Mouse (Mus musculus): ENCODE measurements at regions not wholly inside any gene's neighbourhood (a gene's known extent, or its start where the extent isn't known, plus 50 kb on each side); places are given as distances from the start of the nearest gene placed in this dataset.

DNA sequence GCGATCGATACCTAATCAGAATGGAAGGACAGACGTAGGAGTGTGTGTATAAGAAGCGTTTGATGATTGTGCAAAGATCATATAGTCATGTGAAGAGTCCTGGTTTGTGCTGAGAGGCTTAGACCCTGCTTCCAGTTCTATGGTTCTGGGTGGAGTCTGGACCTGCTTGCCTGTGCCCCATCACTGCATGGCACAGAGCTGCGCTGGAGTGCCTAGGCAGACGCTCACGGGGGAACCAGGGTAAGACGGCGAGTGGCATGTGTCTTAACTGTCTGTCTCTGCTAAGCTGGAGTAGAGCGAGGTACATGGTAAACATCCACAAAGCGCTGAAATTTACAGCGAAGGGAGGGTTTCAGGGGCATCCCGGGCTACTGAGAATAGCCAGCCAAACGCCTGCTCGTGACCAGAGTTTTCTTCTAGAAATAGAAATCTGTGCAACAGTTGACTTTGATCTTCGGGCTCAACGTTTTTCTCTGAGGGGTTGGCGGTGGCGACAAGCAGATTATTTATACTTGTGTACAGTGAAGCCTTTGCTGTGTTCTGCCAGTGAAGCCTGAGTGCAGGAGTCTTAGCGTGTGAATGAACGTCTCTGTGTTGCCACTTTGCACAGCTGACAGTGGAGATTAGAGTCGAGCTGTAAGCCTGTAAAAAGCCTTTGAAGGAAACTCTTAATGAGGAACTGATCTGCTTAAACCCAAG lies 251.9 kb downstream of the Foxo1 start:
- no peak overlapping the region for H3K4me3 ChIP-seq (ENCODE audit: insufficient read depth, low read length)
- H3K4me1 ChIP-seq (ENCODE audit: control insufficient read depth, insufficient read depth, low read length): no peaks in the 10 kb centered on the region
- no peak overlapping the region for H3K27ac ChIP-seq (ENCODE audit: insufficient read depth, low read depth, low read length)
- no peak for TF ChIP-seq POLR2A (IDR thresholded peaks at IDR 0.05; ENCODE audit: borderline replicate concordance, low read depth, low read length)
- TF ChIP-seq CTCF (IDR thresholded peaks at IDR 0.05; ENCODE audit: low read depth, low read length): no peak

DNA sequence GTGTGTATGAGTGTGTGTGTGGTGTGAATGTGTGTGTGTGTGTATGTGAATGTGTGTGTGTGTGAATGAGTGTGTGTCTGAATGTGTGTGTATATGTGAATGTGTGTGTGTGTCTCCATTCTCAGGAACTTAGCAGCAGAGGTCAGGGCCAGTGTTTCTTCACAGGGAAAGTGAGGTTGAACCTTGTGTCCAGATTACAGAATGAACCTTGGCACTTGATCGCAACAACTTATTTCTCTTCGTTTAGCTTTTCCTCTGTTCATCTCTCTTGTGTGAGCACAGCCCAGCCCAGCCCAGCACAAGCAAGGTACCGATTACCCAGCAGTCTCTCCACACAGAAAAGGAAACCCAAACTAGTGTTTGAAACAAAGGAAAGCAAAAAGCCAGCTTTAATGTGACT lies 249.7 kb downstream of the Foxo1 start:
- Histone ChIP-seq H3K27ac (ENCODE audit: insufficient read depth, low read depth, low read length) (no peak overlapping the region), H3K4me1 (ENCODE audit: control insufficient read depth, insufficient read depth, low read length) (no peaks in the 10 kb centered on the region), H3K4me3 (ENCODE audit: insufficient read depth, low read length) (no peak overlapping the region)
- TF ChIP-seq CTCF (IDR thresholded peaks at IDR 0.05; ENCODE audit: low read depth, low read length) (no peak), POLR2A (IDR thresholded peaks at IDR 0.05; ENCODE audit: borderline replicate concordance, low read depth, low read length) (no peak)

GRCm38 (mm10) chr3:52516691-52517090 lies 248.6 kb downstream of the Foxo1 start:
- Histone ChIP-seq H3K27ac (ENCODE audit: insufficient read depth, low read depth, low read length) (no peak overlapping the region), H3K4me3 (ENCODE audit: insufficient read depth, low read length) (no peak overlapping the region), H3K4me1 (ENCODE audit: control insufficient read depth, insufficient read depth, low read length) (no peaks in the 10 kb centered on the region)
- no peak for TF ChIP-seq CTCF (IDR thresholded peaks at IDR 0.05; ENCODE audit: low read depth, low read length)

DNA sequence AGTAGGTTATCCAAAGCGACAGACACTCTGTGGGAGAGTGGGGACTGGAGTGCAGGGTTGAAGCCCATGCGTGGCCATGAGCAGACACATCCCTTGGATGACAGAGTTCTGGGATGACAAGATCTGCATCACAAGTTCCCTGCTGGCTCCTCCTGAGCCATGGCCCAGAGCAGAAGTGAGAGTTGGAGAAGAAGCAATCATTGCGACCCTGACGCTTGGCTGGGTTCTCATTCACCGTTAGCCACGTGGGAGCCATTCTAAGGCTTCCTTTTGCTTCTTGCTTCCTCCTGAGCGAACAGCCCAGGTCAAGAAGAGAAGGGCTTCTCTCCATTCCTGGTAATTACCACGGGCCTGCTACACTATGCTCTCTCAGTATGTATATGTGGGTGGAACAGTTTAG lies 244.6 kb downstream of the Foxo1 start:
- no peak for TF ChIP-seq POLR2A (IDR thresholded peaks at IDR 0.05; ENCODE audit: borderline replicate concordance, low read depth, low read length)
- no peak for TF ChIP-seq CTCF (IDR thresholded peaks at IDR 0.05; ENCODE audit: low read depth, low read length)
- H3K4me1 ChIP-seq (ENCODE audit: control insufficient read depth, insufficient read depth, low read length): no peaks in the 10 kb centered on the region
- H3K27ac ChIP-seq (ENCODE audit: insufficient read depth, low read depth, low read length): no peak overlapping the region
- no peak overlapping the region for H3K4me3 ChIP-seq (ENCODE audit: insufficient read depth, low read length)

GRCm38 (mm10) chr3:52511549-52511948 lies 243.4 kb downstream of the Foxo1 start:
- Histone ChIP-seq H3K4me1 (ENCODE audit: control insufficient read depth, insufficient read depth, low read length) (no peaks in the 10 kb centered on the region), H3K4me3 (ENCODE audit: insufficient read depth, low read length) (no peak overlapping the region), H3K27ac (ENCODE audit: insufficient read depth, low read depth, low read length) (no peak overlapping the region)
- TF ChIP-seq POLR2A (IDR thresholded peaks at IDR 0.05; ENCODE audit: borderline replicate concordance, low read depth, low read length): no peak
- TF ChIP-seq CTCF (IDR thresholded peaks at IDR 0.05; ENCODE audit: low read depth, low read length): no peak

DNA sequence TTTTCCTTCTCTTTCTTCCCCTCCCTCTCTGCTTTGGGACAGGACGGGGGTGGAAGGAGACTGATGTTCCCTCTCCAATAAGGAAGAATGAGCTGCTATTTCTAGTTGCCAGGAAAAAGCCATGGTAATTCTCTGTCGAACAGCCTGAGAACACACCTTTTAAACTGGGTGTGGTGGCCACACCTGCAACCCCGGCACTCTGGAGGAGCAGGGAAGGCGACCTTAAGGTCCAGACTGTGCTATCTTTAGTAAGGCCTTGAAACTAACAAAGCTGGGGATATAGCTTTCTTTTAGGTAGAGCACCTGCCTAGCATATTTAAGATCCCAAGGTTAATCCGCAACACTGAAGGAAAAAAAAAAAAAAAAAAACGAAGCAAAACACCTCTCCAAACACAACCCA lies 242.7 kb downstream of the Foxo1 start:
- H3K27ac ChIP-seq (ENCODE audit: insufficient read depth, low read depth, low read length): no peak overlapping the region

DNA sequence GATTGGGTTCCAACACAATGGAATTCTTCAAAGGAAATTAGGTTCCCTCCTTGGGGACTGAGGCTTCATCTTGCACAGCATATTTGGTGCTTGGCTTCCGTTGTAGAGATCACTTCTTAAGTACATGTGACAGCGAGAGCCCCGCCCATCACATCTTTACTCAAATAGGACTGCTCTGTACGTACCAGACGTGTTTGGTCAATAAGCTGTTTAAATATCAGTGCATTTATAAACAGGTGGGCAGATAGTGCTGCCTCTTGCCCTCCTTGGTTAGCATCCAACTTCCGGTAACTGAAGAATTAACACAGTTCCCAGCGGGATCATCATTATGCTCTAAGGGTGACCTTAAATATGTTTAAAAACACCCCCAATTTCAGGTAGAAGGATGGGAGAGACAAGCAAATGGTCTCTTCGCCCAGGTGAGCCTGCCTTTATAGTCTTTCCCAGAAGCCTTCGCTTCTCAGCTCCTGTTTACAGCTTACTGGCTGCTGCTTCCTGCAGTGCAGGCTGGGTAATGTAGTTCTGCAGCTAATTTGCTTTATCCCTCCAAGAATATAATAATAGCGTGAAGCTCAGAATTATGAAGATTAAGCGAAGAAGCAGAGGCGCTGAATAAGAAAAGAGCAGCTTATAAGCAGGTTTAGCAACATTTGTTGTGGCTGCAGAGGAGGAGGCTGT lies 242.1 kb downstream of the Foxo1 start:
- TF ChIP-seq CTCF (IDR thresholded peaks at IDR 0.05; ENCODE audit: low read depth, low read length) (no peak), POLR2A (IDR thresholded peaks at IDR 0.05; ENCODE audit: borderline replicate concordance, low read depth, low read length) (no peak)
- no peak overlapping the region for H3K4me3 ChIP-seq (ENCODE audit: insufficient read depth, low read length)

More for the DNA sequence above, 242.7 kb downstream of the Foxo1 start:
- TF ChIP-seq POLR2A (IDR thresholded peaks at IDR 0.05; ENCODE audit: borderline replicate concordance, low read depth, low read length): no peak
- no peak for TF ChIP-seq CTCF (IDR thresholded peaks at IDR 0.05; ENCODE audit: low read depth, low read length)
- Histone ChIP-seq H3K4me3 (ENCODE audit: insufficient read depth, low read length) (no peak overlapping the region), H3K4me1 (ENCODE audit: control insufficient read depth, insufficient read depth, low read length) (no peaks in the 10 kb centered on the region)

GRCm38 (mm10) chr3:52503925-52504324 lies 235.8 kb downstream of the Foxo1 start:
- H3K27ac ChIP-seq (ENCODE audit: insufficient read depth, low read depth, low read length): no peak overlapping the region
- TF ChIP-seq CTCF (IDR thresholded peaks at IDR 0.05; ENCODE audit: low read depth, low read length) (no peak), POLR2A (IDR thresholded peaks at IDR 0.05; ENCODE audit: borderline replicate concordance, low read depth, low read length) (no peak)
- no peak overlapping the region for H3K4me3 ChIP-seq (ENCODE audit: insufficient read depth, low read length)
- H3K4me1 ChIP-seq (ENCODE audit: control insufficient read depth, insufficient read depth, low read length): peaks cover 2% of the 10 kb centered on the region; the same call in 1 of the 2 replicates

More for the DNA sequence above, 242.1 kb downstream of the Foxo1 start:
- no peak overlapping the region for H3K27ac ChIP-seq (ENCODE audit: insufficient read depth, low read depth, low read length)
- no peaks in the 10 kb centered on the region for H3K4me1 ChIP-seq (ENCODE audit: control insufficient read depth, insufficient read depth, low read length)

- H3K4me1 ChIP-seq (ENCODE audit: control insufficient read depth, insufficient read depth, low read length): peaks cover 2% of the 10 kb centered on the region; the same call in 1 of the 2 replicates
- H3K27ac ChIP-seq (ENCODE audit: insufficient read depth, low read depth, low read length): no peak overlapping the region
- H3K4me3 ChIP-seq (ENCODE audit: insufficient read depth, low read length): no peak overlapping the region
- TF ChIP-seq POLR2A (IDR thresholded peaks at IDR 0.05; ENCODE audit: borderline replicate concordance, low read depth, low read length) (no peak), CTCF (IDR thresholded peaks at IDR 0.05; ENCODE audit: low read depth, low read length) (no peak)
Observed at GRCm38 (mm10) chr3:52502223-52502622, 234.1 kb downstream of the Foxo1 start.

- TF ChIP-seq POLR2A (IDR thresholded peaks at IDR 0.05; ENCODE audit: borderline replicate concordance, low read depth, low read length) (no peak), CTCF (IDR thresholded peaks at IDR 0.05; ENCODE audit: low read depth, low read length) (no peak)
- H3K4me1 ChIP-seq (ENCODE audit: control insufficient read depth, insufficient read depth, low read length): peaks cover 2% of the 10 kb centered on the region; the same call in 1 of the 2 replicates
- H3K4me3 ChIP-seq (ENCODE audit: insufficient read depth, low read length): no peak overlapping the region
- H3K27ac ChIP-seq (ENCODE audit: insufficient read depth, low read depth, low read length): no peak overlapping the region
Observed at GRCm38 (mm10) chr3:52501614-52502013, 233.5 kb downstream of the Foxo1 start.

All from bone marrow macrophage, adult 2 months (primary cell).